Mouse (Mus musculus): ENCODE measurements around the gene Gm20422. TPM values are rescaled to one million over a fixed set of nuclear protein-coding genes. Genes with fewer than 3 reads are reported as not detected.

The Gm20422 gene
- 0.29 and 0.59 TPM in 2 replicates for polyA plus RNA-seq (2015; fragmentation: Nextera tagmentation; extraction: Ambion mirVana)

GRCm38 (mm10) chr8:69774503-69775148 lies at the start of gene Gm20422:
Gene Gm20422, minus strand, starts transcription at chr8:69774886.

GRCm38 (mm10) chr8:69822386-69823191 lies 47.9 kb upstream of the Gm20422 start, which contains the start of gene Lpar2:
Gene Lpar2, plus strand, starts transcription at chr8:69822429.

GRCm38 (mm10) chr8:69808094-69808863 lies 33.6 kb upstream of the Gm20422 start, which contains the start of gene Gmip:
Gene Gmip, plus strand, starts transcription at chr8:69808679.

GRCm38 (mm10) chr8:69790773-69791367 lies 16.2 kb upstream of the Gm20422 start, which contains the start of the genes Atp13a1 and Zfp866:
Gene Atp13a1, plus strand, starts transcription at chr8:69791163.
Gene Zfp866, minus strand, starts transcription at chr8:69791178.

GRCm38 (mm10) chr8:69749544-69750454 lies 24.9 kb downstream of the Gm20422 start, which contains the start of gene Zfp963:
Gene Zfp963, minus strand, starts transcription at chr8:69749970.

GRCm38 (mm10) chr8:69710624-69711023 lies 64.1 kb downstream of the Gm20422 start, which contains the start of gene Zfp869:
Gene Zfp869, minus strand, starts transcription at chr8:69710724.

Other genes with a start within 250 kb of the Gm20422 start
- 8.5 and 9.0 TPM in 2 replicates for gene Zfp868, start 149.3 kb downstream of the Gm20422 start, polyA plus RNA-seq (2015; fragmentation: Nextera tagmentation; extraction: Ambion mirVana)
- 0.71 and 0.87 TPM in 2 replicates for gene Zfp964, start 120.4 kb downstream of the Gm20422 start, polyA plus RNA-seq (2015; fragmentation: Nextera tagmentation; extraction: Ambion mirVana)
- 12.5 and 13.6 TPM in 2 replicates for gene Zfp869, start 64.2 kb downstream of the Gm20422 start, polyA plus RNA-seq (2015; fragmentation: Nextera tagmentation; extraction: Ambion mirVana)
- gene Zfp963, start 24.9 kb downstream of the Gm20422 start, polyA plus RNA-seq (2015; fragmentation: Nextera tagmentation; extraction: Ambion mirVana) = 1.7 and 2.6 TPM in 2 replicates
- gene Atp13a1, start 16.3 kb upstream of the Gm20422 start, polyA plus RNA-seq (2015; fragmentation: Nextera tagmentation; extraction: Ambion mirVana) = 26.0 and 26.7 TPM in 2 replicates
- gene Zfp866, start 16.3 kb upstream of the Gm20422 start, polyA plus RNA-seq (2015; fragmentation: Nextera tagmentation; extraction: Ambion mirVana) = 10.9 and 11.7 TPM in 2 replicates
- gene Gmip, start 33.8 kb upstream of the Gm20422 start, polyA plus RNA-seq (2015; fragmentation: Nextera tagmentation; extraction: Ambion mirVana) = 5.5 and 8.5 TPM in 2 replicates
- gene Lpar2, start 47.5 kb upstream of the Gm20422 start, polyA plus RNA-seq (2015; fragmentation: Nextera tagmentation; extraction: Ambion mirVana) = 0.27 and 0.30 TPM in 2 replicates
- 3.5 and 4.3 TPM in 2 replicates for gene Pbx4, start 57.6 kb upstream of the Gm20422 start, polyA plus RNA-seq (2015; fragmentation: Nextera tagmentation; extraction: Ambion mirVana)
- 0.46 and 0.52 TPM in 2 replicates for gene Cilp2, start 112.8 kb upstream of the Gm20422 start, polyA plus RNA-seq (2015; fragmentation: Nextera tagmentation; extraction: Ambion mirVana)
- gene Tssk6, start 127.3 kb upstream of the Gm20422 start, polyA plus RNA-seq (2015; fragmentation: Nextera tagmentation; extraction: Ambion mirVana) = 2.2 and 2.3 TPM in 2 replicates
- 222 and 227 TPM in 2 replicates for gene Ndufa13, start 127.7 kb upstream of the Gm20422 start, polyA plus RNA-seq (2015; fragmentation: Nextera tagmentation; extraction: Ambion mirVana)
- gene Yjefn3, start 127.8 kb upstream of the Gm20422 start, polyA plus RNA-seq (2015; fragmentation: Nextera tagmentation; extraction: Ambion mirVana) = 1.3 and 2.2 TPM in 2 replicates
- gene Gatad2a, start 221.5 kb upstream of the Gm20422 start, polyA plus RNA-seq (2015; fragmentation: Nextera tagmentation; extraction: Ambion mirVana) = 26.5 and 27.4 TPM in 2 replicates